Mouse (Mus musculus) CH12.LX (cell line): ENCODE measurements around the gene Als2cl.

Source experiments
- CHD2 ChIP-seq: IDR thresholded peaks from 2 replicates; pipeline ENCODE4 v1.6.1; 2011; ENCODE audit warnings: low read length, improper control_type of control experiment
- CTCF ChIP-seq, 2 experiments: IDR thresholded peaks in 1 of 2; conservative IDR thresholded peaks in 1 of 2; 2 replicates each; pipeline ENCODE4 v1.5.1; 2011 to 2012; ENCODE audit warnings: low read depth in 2 of 2, low read length in 2 of 2, improper control_type of control experiment in 1 of 2, inconsistent platforms in 1 of 2, mild to moderate bottlenecking in 1 of 2, moderate library complexity in 1 of 2
- E2F4 ChIP-seq: IDR thresholded peaks from 2 replicates; pipeline ENCODE4 v1.6.1; 2011; ENCODE audit warnings: low read depth, low read length, improper control_type of control experiment; ENCODE audit not compliant: insufficient replicate concordance
- ELF1 ChIP-seq: IDR thresholded peaks from 2 replicates; pipeline ENCODE4 v1.6.1; 2014; ENCODE audit warnings: low read depth, mild to moderate bottlenecking, inconsistent platforms, low read length, improper control_type of control experiment
- EP300 ChIP-seq: IDR thresholded peaks from 2 replicates; pipeline ENCODE4 v1.6.1; 2011; ENCODE audit warnings: low read length, improper control_type of control experiment
- MAZ ChIP-seq: IDR thresholded peaks from 2 replicates; pipeline ENCODE4 v1.6.1; 2012; ENCODE audit warnings: low read depth, mild to moderate bottlenecking, inconsistent platforms, low read length, improper control_type of control experiment, moderate library complexity
- MEF2A ChIP-seq: IDR thresholded peaks from 2 replicates; pipeline ENCODE4 v1.6.1; 2014; ENCODE audit warnings: low read depth, mild to moderate bottlenecking, inconsistent platforms, low read length, improper control_type of control experiment, borderline replicate concordance
- NRF1 ChIP-seq: IDR thresholded peaks from 2 replicates; pipeline ENCODE4 v1.6.1; 2014; ENCODE audit warnings: low read depth, mild to moderate bottlenecking, inconsistent platforms, low read length, improper control_type of control experiment, moderate library complexity
- POLR2A ChIP-seq: IDR thresholded peaks from 2 replicates; pipeline ENCODE4 v1.6.1; 2011; ENCODE audit warnings: low read depth, mild to moderate bottlenecking, improper control_type of control experiment, low read length
- RCOR1 ChIP-seq: conservative IDR thresholded peaks from 2 replicates; pipeline ENCODE4 v1.6.1; 2012; ENCODE audit warnings: low read depth, mild to moderate bottlenecking, inconsistent platforms, low read length, improper control_type of control experiment
- SMC3 ChIP-seq: IDR thresholded peaks from 2 replicates; pipeline ENCODE4 v1.6.1; 2011; ENCODE audit warnings: low read depth, low read length, improper control_type of control experiment
- TBP ChIP-seq: conservative IDR thresholded peaks from 2 replicates; pipeline ENCODE4 v1.6.1; 2011; ENCODE audit warnings: low read depth, low read length, improper control_type of control experiment
- TCF12 ChIP-seq: IDR thresholded peaks from 2 replicates; pipeline ENCODE4 v1.6.1; 2014; ENCODE audit warnings: low read depth, mild to moderate bottlenecking, inconsistent platforms, low read length, improper control_type of control experiment
- ZMIZ1 ChIP-seq: IDR thresholded peaks from 2 replicates; pipeline ENCODE4 v1.6.1; 2012; ENCODE audit warnings: low read depth, mild to moderate bottlenecking, inconsistent platforms, low read length, improper control_type of control experiment

DNA sequence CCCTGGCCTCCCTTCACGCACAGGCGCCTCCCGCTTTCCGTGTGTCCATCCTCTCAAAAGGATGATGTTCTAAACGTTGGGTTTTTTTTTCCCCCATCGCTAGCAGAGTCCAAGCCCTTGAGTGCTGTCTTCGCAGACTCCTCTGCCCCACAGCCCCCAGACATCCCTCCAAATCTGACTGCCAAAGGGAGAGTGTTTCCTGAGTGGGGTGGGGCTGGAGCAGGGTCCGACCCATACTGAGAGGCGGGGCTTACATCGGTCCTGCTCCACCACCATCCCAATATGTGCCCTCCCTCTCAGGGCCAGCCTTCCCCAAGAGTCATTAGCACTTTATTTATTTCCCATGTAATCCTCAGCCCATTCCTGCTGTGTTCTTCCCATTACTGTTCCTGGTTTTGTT lies 44.7 kb upstream of the Als2cl start:
- TF ChIP-seq E2F4 (no peak), CHD2 (no peak), MAZ (no peak), MEF2A (no peak), CTCF (conservative IDR thresholded peaks at IDR 0.05 in 1 of 2, IDR thresholded peaks at IDR 0.05 in 1 of 2; ENCODE audit: low read depth in 2 of 2, low read length in 2 of 2) (no peak), EP300 (no peak), ELF1 (no peak), ZMIZ1 (no peak), POLR2A (no peak), NRF1 (no peak), SMC3 (no peak), TCF12 (no peak), TBP (no peak), RCOR1 (no peak)
